Mouse (Mus musculus) cerebellum, adult 8-10 months (tissue): ENCODE results near the gene Fbxl3.

ENCODE experiments used
- DNase-seq: peaks from one replicate; pipeline ENCODE4 v3.0.0; 2022

Fbxl3 gene

GRCm38 (mm10) chr14:103079209-103079977, 20.0 kb downstream of the Fbxl3 start:
- peak; percentile 81 for DNase-seq

DNA sequence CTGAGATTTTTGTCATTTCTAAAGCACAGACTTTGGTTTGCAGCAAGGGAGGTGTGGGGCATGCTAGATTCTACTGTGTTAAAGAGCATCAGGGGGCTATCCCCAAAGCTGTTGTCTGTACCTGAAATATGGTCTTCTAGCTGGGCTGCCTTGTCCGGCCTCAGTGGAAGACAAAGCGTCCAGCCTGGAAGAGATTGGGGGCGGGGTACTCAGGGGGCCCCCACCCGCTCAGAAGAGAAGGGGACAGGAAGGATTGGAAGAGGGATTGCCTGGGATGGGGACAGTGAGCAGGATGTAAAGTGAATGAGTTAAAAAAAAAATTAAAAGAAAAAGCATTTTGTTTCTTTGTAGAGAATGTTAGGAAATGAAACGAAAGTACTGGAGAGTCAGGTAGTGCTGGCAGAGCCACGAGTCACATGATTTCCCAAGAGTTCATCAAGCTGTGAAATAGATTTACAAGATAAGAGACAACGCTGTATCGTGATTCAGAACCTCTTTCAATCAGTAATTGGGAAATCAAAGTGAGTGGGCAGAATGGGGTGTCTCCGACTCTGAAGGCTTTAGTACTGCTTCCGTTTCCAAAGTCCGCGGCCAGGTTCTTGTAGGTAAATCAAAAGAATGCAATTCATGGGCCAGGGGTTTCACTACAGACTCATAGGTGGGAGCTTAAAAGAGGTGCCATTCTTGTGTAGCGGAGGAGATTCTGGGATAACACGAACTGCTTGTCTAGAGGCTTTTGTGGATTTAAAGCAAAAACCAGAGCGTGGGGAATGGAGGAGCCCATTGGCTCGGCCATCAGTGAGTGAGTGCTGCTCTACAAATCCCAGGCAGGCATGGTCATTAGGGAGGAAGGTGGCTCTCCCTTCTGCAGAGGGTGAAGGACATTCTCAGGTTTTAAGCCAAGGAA, 21.1 kb downstream of the Fbxl3 start:
- DNase-seq: peak; percentile 40

GRCm38 (mm10) chr14:103077272-103078005, 21.9 kb downstream of the Fbxl3 start:
- DNase-seq: no peak

- DNase-seq: no peak
These were observed 24.2 kb downstream of the Fbxl3 start for GRCm38 (mm10) chr14:103075166-103075565.

DNA sequence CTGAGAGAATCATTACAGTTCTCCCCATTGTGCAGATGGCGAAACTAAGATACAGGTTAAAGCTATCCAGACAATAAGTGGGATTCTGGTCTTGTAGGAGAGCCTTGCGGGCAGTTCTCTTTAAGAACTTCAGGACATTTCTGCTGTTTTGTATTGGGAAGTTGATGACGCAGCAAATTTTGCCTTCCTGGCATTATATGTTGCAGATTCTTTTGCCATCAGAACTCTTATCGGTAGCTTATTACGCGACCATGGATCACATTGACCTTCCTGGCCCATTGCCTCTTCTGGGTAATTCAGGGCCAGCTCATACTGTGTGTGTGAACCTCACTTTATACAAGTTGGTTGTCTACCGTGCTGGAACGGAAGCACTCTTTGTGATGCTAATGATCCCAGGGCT, 25.5 kb downstream of the Fbxl3 start:
- no peak for DNase-seq

DNA sequence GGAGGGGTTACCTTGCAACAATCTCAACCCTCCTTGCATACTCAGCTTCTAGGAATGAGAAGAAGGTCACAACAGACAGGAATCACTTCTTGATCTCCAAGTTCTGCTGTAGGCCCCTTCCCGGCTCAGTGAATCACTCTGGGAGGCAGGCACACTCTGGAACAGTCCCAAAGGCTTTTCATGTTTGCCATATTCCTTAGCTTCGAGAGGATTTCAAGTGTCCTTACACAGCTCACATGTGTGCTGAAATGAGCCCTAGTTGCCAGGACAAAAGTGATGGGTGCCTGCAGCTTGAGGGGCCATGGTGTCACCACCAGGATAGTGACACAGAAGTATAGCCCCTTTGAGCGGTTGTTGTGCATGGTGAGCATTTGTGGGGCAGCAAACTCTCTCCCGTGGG, 26.6 kb downstream of the Fbxl3 start:
- no peak for DNase-seq

- DNase-seq: no peak
These were observed 27.9 kb downstream of the Fbxl3 start for GRCm38 (mm10) chr14:103071471-103071870.

DNA sequence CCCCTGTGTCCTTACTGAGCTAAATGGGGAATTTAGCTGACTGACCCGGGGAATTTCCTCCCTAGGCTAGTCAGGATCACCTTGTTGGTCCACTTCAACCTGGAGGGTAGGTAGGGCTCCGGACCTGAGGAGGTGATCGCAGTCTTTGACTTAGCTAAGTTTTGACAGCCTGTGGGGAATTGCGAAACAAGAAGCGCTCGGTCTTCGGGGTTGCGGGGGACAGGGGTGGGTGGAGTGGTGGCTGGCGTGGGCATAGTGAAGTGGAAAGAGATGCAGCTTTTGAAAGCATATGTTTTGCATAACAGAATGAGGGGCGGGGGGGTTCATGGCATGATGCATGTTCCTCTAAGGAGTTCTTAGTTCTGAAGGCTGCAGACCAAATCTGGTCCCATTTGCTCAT, 28.6 kb downstream of the Fbxl3 start:
- no peak for DNase-seq

DNA sequence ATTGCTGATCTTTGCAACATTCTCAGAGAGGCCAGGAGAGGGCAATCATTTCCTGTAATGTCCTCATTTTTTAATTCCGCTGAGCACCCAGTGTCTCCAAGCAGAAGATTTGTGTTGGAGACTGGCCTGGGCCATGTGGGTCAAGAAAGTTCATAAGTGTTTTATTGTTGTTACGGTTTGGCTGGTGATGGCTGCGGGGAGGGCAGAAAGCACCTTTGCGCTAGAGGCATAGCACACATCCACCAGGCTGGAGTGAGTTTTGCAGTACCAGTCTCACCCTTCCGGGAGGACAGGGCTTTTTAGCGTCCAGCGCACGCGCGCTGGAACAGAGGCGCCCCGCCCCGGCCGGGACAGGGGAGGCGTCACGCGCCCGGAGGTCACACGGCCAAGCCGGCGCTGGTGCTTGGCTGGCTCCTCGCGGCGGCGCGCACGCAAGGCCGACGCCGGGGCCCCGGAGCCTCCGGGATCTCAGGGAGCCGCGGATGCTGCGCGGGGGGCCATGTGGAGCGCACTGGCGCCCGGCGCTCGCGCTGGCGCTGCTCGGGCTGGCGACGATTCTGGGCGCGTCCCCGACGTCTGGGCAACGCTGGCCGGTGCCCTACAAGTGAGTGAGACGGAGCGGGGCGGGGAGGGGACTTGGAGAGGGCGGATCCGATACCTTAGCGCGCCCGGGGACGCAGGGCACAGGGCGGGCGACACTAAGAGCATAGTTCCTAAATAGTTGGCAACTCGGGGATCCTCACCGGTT, 29.3 kb downstream of the Fbxl3 start, which contains the start of gene Cln5:
TSS of gene Cln5 (plus strand) at position 353 of the 748 bp plus-strand sequence.
- peak; percentile 93 for DNase-seq

GRCm38 (mm10) chr14:103069465-103069863, 29.9 kb downstream of the Fbxl3 start:
- DNase-seq: no peak

DNA sequence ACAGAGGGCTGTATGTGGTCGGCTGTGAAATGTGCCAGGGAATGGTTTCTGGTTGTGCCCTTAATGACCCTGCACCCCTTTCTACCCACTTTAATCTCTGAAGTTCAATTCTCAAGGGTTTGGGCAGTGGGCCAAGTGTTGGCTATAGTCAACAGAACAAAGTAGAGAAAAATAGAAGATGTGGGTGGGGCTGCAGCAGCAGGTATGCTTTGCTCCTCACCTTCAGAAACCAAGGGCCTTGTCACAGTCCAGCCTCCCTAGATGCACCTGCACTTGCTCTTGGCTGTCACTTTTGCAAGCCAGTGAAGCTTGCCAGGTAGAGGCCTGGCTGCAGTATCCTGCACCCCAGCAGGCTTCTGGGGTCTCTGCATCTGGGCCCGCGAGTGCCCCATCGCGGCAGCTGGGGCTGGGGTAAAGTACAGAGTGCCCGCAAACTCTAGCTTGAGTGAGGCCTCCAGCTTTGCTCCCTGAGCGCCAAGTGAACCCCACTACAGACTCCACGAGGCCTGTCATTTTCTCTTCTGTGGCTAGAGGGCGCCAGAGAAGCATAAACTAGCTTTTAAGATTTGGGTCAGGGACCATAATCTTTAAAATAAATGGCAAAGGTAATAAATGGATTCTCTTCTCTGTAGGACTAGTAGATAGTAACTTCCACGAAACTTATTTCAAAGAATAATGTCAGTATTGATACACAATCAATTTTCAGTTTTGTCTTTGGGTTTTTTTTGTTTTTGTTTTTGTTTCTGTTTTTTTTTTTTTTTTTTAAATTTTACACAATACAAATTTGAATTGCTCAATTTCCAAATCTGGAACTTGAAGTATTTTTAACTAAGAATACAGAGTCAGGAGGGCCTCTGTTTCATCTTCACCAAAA, 33.8 kb downstream of the Fbxl3 start:
- DNase-seq: peak; percentile 83

- DNase-seq: no peak
These were observed 39.9 kb downstream of the Fbxl3 start for GRCm38 (mm10) chr14:103059495-103059894.

DNA sequence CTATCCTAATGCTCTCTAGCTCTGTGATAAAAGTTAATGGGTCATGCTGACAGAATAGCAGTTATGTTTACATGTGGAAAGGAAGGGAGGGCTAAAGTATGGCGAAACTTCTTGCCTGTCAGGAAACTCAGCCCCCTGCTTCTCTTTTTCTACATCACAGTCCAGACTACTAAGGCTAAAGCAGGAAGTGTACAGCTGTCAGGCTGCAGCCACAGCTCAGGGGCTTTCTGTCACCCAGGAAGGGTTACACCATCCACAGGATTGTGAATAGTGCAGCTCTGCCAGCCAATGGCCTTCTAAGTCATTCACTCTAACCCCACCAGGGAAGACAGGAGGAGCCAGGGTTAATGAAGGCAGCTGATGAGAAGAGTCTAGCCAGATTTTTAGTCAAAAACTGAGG, 40.4 kb downstream of the Fbxl3 start:
- DNase-seq: no peak

- DNase-seq: no peak
These were observed 42.8 kb downstream of the Fbxl3 start for GRCm38 (mm10) chr14:103056601-103057000.

DNA sequence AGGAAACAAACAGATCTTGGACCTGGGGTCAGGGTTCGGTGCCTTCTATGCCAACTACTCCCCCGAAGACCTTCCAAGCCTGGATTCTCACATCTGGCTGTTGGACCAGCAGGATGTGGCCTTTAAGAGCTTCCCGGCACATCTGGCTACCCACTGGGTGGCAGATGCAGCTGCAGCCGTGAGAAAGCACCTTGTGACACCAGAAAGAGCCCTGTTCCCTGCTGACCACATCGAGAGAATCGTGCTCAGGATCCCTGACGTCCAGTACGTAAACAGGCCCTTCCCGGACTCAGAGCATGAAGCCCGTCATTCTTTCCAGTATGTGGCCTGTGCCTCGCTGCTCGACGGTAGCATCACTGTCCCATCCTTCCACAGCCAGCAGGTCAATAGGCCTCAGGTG, 44.6 kb downstream of the Fbxl3 start:
- DNase-seq: no peak

- DNase-seq: peak; percentile 51
These were observed 48.1 kb downstream of the Fbxl3 start for GRCm38 (mm10) chr14:103051159-103051769.

GRCm38 (mm10) chr14:103048292-103049086, 50.9 kb downstream of the Fbxl3 start:
- DNase-seq: no peak

- no peak for DNase-seq
These were observed 52.7 kb downstream of the Fbxl3 start, which contains the start of gene Acod1 for GRCm38 (mm10) chr14:103046677-103047076. Gene Acod1, plus strand, starts transcription at chr14:103046977.

GRCm38 (mm10) chr14:103037016-103037415, 62.4 kb downstream of the Fbxl3 start:
- no peak for DNase-seq

DNA sequence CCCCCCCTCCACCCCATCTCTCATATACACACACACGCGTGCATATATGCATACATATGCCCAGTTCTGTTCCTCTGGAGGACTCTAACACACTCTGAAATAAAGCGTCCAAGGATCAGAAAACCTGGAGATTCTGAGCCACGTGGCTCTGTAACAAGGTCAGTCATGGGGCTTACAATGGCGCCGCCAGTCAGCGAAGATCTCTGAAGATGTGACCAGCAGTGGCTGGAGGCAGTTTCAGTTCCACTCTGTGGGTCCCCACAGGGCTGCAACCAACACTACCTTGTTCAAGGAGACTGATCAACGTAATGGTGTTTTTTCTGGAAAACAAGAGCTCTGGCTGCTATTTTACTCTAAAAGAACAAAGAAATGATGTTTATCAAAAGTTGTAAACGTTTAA, 65.3 kb downstream of the Fbxl3 start:
- DNase-seq: no peak
